Mouse (Mus musculus) CH12.LX (cell line): ENCODE measurements around the gene Tmco4. TPM values are rescaled to one million over a fixed set of nuclear protein-coding genes. Genes with fewer than 3 reads are reported as not detected.

Experiments
- DNase-seq: peaks from one replicate; pipeline ENCODE4 v3.0.0-alpha.2; 2013; ENCODE audit errors: extremely low read depth
- H3K27ac ChIP-seq: 2 replicates; pipeline ENCODE4 v1.5.1; 2012; ENCODE audit warnings: low read depth, mild to moderate bottlenecking, control low read depth, moderate library complexity; ENCODE audit not compliant: insufficient read depth
- H3K27me3 ChIP-seq: replicated peaks from 2 replicates; pipeline ENCODE3; 2012; ENCODE audit warnings: inconsistent platforms
- H3K36me3 ChIP-seq, 2 experiments: replicated peaks in 1 of 2; 2 replicates each; pipeline versions ENCODE3 to v1.6.1; 2012; ENCODE audit warnings: inconsistent platforms in 1 of 2, low read length in 1 of 2, mild to moderate bottlenecking in 1 of 2, mixed read lengths in 1 of 2, moderate library complexity in 1 of 2; ENCODE audit not compliant: control insufficient read depth in 1 of 2, insufficient read depth in 1 of 2
- H3K4me1 ChIP-seq, 2 experiments: 2 replicates each; pipeline ENCODE4 v1.6.1; 2012; ENCODE audit warnings: inconsistent platforms in 1 of 2, moderate library complexity in 1 of 2; ENCODE audit not compliant: insufficient read depth in 2 of 2, control insufficient read depth in 1 of 2
- H3K4me2 ChIP-seq: 2 replicates; pipeline ENCODE4 v1.6.1; 2012; ENCODE audit warnings: low read depth, mild to moderate bottlenecking, control low read depth; ENCODE audit not compliant: poor library complexity, insufficient read depth, severe bottlenecking
- H3K4me3 ChIP-seq, 3 experiments: fragments of 150-350 bp in 1 of 3; sonication (generic) in 1 of 3; replicated peaks in 1 of 3; 2 replicates each; pipeline versions ENCODE3 to v1.5.1; 2011 to 2012; ENCODE audit warnings: low read depth in 2 of 3, low read length in 2 of 3, mild to moderate bottlenecking in 2 of 3, moderate library complexity in 2 of 3, control low read depth in 1 of 3, improper control_type of control experiment in 1 of 3, inconsistent platforms in 1 of 3, mixed read lengths in 1 of 3; ENCODE audit not compliant: poor library complexity in 1 of 3
- H3K79me2 ChIP-seq: replicated peaks from 2 replicates; pipeline ENCODE4 v1.6.1; 2012; ENCODE audit warnings: mild to moderate bottlenecking, moderate library complexity; ENCODE audit not compliant: control insufficient read depth, poor library complexity, insufficient read depth, severe bottlenecking; ENCODE audit errors: extremely low read depth
- H3K9ac ChIP-seq: 2 replicates; pipeline ENCODE4 v1.6.1; 2012; ENCODE audit warnings: low read depth, mild to moderate bottlenecking, control low read depth, moderate library complexity; ENCODE audit not compliant: insufficient read depth
- H3K9me3 ChIP-seq: replicated peaks from 2 replicates; pipeline ENCODE3; 2012; ENCODE audit warnings: low read length, inconsistent platforms, mixed read lengths
- BHLHE40 ChIP-seq: IDR thresholded peaks from 2 replicates; pipeline ENCODE4 v1.6.1; 2011; ENCODE audit warnings: mild to moderate bottlenecking, low read depth, low read length, improper control_type of control experiment
- CHD1 ChIP-seq: IDR thresholded peaks from 2 replicates; pipeline ENCODE4 v1.6.1; 2012; ENCODE audit warnings: low read depth, low read length, improper control_type of control experiment, inconsistent platforms
- E2F4 ChIP-seq: IDR thresholded peaks from 2 replicates; pipeline ENCODE4 v1.6.1; 2011; ENCODE audit warnings: low read depth, low read length, improper control_type of control experiment; ENCODE audit not compliant: insufficient replicate concordance
- GABPA ChIP-seq: IDR thresholded peaks from 2 replicates; pipeline ENCODE4 v1.6.1; 2012; ENCODE audit warnings: low read depth, low read length, improper control_type of control experiment, inconsistent platforms; ENCODE audit not compliant: insufficient replicate concordance
- IRF4 ChIP-seq: IDR thresholded peaks from 2 replicates; pipeline ENCODE4 v1.6.1; 2014; ENCODE audit warnings: low read depth, mild to moderate bottlenecking, inconsistent platforms, low read length, improper control_type of control experiment
- JUND ChIP-seq: conservative IDR thresholded peaks from 2 replicates; pipeline ENCODE4 v1.6.1; 2011; ENCODE audit warnings: low read depth, low read length, improper control_type of control experiment
- KAT2A ChIP-seq: IDR thresholded peaks from 2 replicates; pipeline ENCODE4 v1.6.1; 2012; ENCODE audit warnings: low read length, improper control_type of control experiment, inconsistent platforms; ENCODE audit not compliant: insufficient replicate concordance
- MAX ChIP-seq: IDR thresholded peaks from 2 replicates; pipeline ENCODE4 v1.6.1; 2011; ENCODE audit warnings: low read length, improper control_type of control experiment
- MAZ ChIP-seq: IDR thresholded peaks from 2 replicates; pipeline ENCODE4 v1.6.1; 2012; ENCODE audit warnings: low read depth, mild to moderate bottlenecking, inconsistent platforms, low read length, improper control_type of control experiment, moderate library complexity
- MEF2A ChIP-seq: IDR thresholded peaks from 2 replicates; pipeline ENCODE4 v1.6.1; 2014; ENCODE audit warnings: low read depth, mild to moderate bottlenecking, inconsistent platforms, low read length, improper control_type of control experiment, borderline replicate concordance
- NELFE ChIP-seq: IDR thresholded peaks from 2 replicates; pipeline ENCODE4 v1.6.1; 2011; ENCODE audit warnings: low read depth, low read length, improper control_type of control experiment
- NRF1 ChIP-seq: IDR thresholded peaks from 2 replicates; pipeline ENCODE4 v1.6.1; 2014; ENCODE audit warnings: low read depth, mild to moderate bottlenecking, inconsistent platforms, low read length, improper control_type of control experiment, moderate library complexity
- PAX5 ChIP-seq: IDR thresholded peaks from 2 replicates; pipeline ENCODE4 v1.6.1; 2012; ENCODE audit warnings: low read length, inconsistent platforms, mixed read lengths
- POLR2AphosphoS2 ChIP-seq: IDR thresholded peaks from 2 replicates; pipeline ENCODE4 v1.6.1; 2011; ENCODE audit warnings: low read depth, low read length, improper control_type of control experiment
- RAD21 ChIP-seq: IDR thresholded peaks from 2 replicates; pipeline ENCODE4 v1.6.1; 2011; ENCODE audit warnings: low read depth, mild to moderate bottlenecking, low read length, improper control_type of control experiment, moderate library complexity
- RCOR1 ChIP-seq: conservative IDR thresholded peaks from 2 replicates; pipeline ENCODE4 v1.6.1; 2012; ENCODE audit warnings: low read depth, mild to moderate bottlenecking, inconsistent platforms, low read length, improper control_type of control experiment
- SIN3A ChIP-seq: IDR thresholded peaks from 2 replicates; pipeline ENCODE4 v1.6.1; 2012; ENCODE audit warnings: low read length, improper control_type of control experiment, inconsistent platforms
- TBP ChIP-seq: conservative IDR thresholded peaks from 2 replicates; pipeline ENCODE4 v1.6.1; 2011; ENCODE audit warnings: low read depth, low read length, improper control_type of control experiment
- UBTF ChIP-seq: IDR thresholded peaks from 2 replicates; pipeline ENCODE4 v1.6.1; 2012; ENCODE audit warnings: low read depth, mild to moderate bottlenecking, inconsistent platforms, low read length, improper control_type of control experiment, moderate library complexity
- USF2 ChIP-seq: conservative IDR thresholded peaks from 2 replicates; pipeline ENCODE4 v1.6.1; 2011; ENCODE audit warnings: low read depth, low read length, improper control_type of control experiment
- dilution Hi-C: fragments of 300-500 bp; cut with MboI; formaldehyde crosslinking; loops from 2 replicates; pipeline ENCODE4 v1.14.3; 2020; ENCODE audit warnings: low sequenced_read_pairs; ENCODE audit not compliant: extremely low pct_unique_long_range_greater_than_20kb, extremely low pct_ligation_motif_present
- in situ Hi-C: fragments of 300-500 bp; cut with MboI; formaldehyde crosslinking; loops from 3 replicates; pipeline ENCODE4 v1.14.3; 2019; ENCODE audit warnings: low sequenced_read_pairs, low pct_ligation_motif_present, low pct_unique_long_range_greater_than_20kb, mixed read lengths
- polyA plus RNA-seq: library from polyadenylated mRNA; unstranded; fragments of >175 nt; gene quantifications from 2 replicates; pipeline ENCODE4 v1.2.1, GENCODE M21; 2012; ENCODE audit warnings: low read depth; ENCODE audit not compliant: insufficient read length
- total RNA-seq, 2 experiments: library from RNA; depleted of rRNA; stranded (reverse); fragments of 300-350 nt in 1 of 2; fragments of >200 nt in 1 of 2; gene quantifications; 2 replicates each; pipeline ENCODE4 v1.2.3; 2012 to 2014

Tmco4 gene
- total and polyA plus RNA-seq, 3 experiments, result 20.3 to 22.2 (median 21.7) TPM

DNA sequence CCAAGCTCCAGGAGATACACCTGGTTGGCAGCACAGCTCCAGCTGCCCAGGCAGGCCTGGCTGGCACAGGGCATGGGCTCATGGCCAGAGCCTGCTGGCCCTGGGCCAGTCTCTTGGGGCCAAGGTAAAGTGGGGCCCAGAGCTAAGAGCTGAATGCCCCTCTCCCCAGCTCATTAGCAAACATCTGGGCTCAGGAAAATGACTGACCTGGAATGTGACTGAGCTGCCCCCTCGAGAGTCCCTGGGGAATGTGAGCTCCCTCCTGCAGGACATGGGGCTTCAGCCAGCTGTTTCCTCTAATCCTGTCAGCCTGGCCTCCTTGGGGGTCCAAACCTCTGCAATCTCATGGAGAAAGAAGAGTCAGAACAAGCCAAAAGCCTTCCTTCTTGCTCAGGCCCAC, 122.7 kb downstream of the Tmco4 start:
- no peak for DNase-seq
- in situ Hi-C loops, result no loop called here
- no peak overlapping the region for H3K4me2 ChIP-seq
- H3K4me1 ChIP-seq, result peaks cover 0 to 5% of the 10 kb centered on the region in 2 experiments; a peak in 1 of 4 replicates
- H3K9ac ChIP-seq, result no peak overlapping the region
- H3K27me3 ChIP-seq, result no peaks in the 10 kb centered on the region
- TF ChIP-seq MAZ (no peak), KAT2A (no peak), RAD21 (no peak), POLR2AphosphoS2 (no peak), NELFE (no peak), JUND (no peak), GABPA (no peak), NRF1 (no peak)
- H3K79me2 ChIP-seq, result no peaks in the 10 kb centered on the region
- no peak overlapping the region for H3K4me3 ChIP-seq
- H3K27ac ChIP-seq, result no peak overlapping the region
- H3K9me3 ChIP-seq, result peaks cover 15% of the 10 kb centered on the region
- dilution Hi-C loops, result no loop called here
- H3K36me3 ChIP-seq, result no peaks in the 10 kb centered on the region

DNA sequence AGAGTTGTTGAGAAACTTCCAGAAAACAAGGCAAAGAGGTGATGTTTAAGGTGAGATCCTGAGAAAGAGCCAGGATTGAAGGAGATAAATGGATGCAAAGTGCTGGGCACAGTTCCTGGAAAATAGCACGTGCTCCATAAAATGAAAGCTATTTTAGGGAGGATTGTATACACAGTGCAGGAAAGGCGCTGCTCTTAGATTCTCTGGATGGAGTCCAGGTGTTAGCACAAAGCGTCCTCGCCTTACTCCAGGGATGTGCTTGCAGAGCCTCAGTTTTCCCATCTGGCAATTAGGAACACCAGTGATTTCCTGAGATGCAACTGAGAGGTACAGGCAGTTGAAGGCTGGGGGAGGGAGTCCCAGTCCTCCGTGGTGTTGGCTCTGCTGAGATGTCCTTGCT, 123.5 kb downstream of the Tmco4 start:
- no peak for DNase-seq
- H3K27ac ChIP-seq, result no peak overlapping the region
- H3K4me1 ChIP-seq, result no peaks in the 10 kb centered on the region; a peak in 1 of 4 replicates
- no peak overlapping the region for H3K4me3 ChIP-seq
- in situ Hi-C loops (no loop called here), dilution Hi-C loops (no loop called here)
- H3K9me3 ChIP-seq, result peaks cover 15% of the 10 kb centered on the region
- H3K36me3 ChIP-seq, result peaks cover 0 to 3% of the 10 kb centered on the region in 2 experiments
- TF ChIP-seq TBP (no peak), MAZ (no peak), PAX5 (no peak), BHLHE40 (no peak), RCOR1 (no peak), GABPA (no peak), CHD1 (no peak), USF2 (no peak), NELFE (no peak), NRF1 (no peak), JUND (no peak), E2F4 (no peak), MAX (no peak), SIN3A (no peak), IRF4 (no peak), UBTF (no peak), MEF2A (no peak)
- H3K27me3 ChIP-seq, result no peaks in the 10 kb centered on the region
- no peak overlapping the region for H3K4me2 ChIP-seq
- H3K79me2 ChIP-seq, result no peaks in the 10 kb centered on the region
- no peak overlapping the region for H3K9ac ChIP-seq
